Mouse (Mus musculus) lung, postnatal 25 days (tissue): ENCODE data around the gene Fam104a.
"Not testable (repeated sequence)": the region's sequence is repeated elsewhere in the genome, so short reads cannot be mapped to it uniquely, and the experiment has no call there.

Source experiments
- DNase-seq: peaks from one replicate; pipeline ENCODE4 v3.0.0; 2022; ENCODE audit warnings: low spot score

Gene Fam104a

DNA sequence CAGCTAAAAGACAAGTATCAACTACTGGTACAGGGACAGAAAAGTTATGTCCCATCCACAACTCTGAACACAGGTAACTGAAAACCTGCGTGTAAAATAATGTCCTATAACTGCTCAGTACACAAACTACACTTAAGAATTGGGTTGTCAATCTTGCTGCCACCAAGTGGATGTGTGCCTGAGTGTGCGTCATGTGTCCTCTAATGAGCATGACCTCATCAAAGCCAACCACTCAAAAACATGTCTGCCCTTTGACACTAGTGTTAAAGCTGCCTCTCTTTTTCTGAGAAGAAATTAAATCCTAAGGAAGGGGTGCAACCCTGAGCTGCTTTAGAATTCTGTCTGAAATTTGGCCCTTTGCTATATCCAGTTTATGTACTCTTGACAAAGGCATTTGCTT is 19.7 kb downstream of the Fam104a start:
- no peak for DNase-seq

DNA sequence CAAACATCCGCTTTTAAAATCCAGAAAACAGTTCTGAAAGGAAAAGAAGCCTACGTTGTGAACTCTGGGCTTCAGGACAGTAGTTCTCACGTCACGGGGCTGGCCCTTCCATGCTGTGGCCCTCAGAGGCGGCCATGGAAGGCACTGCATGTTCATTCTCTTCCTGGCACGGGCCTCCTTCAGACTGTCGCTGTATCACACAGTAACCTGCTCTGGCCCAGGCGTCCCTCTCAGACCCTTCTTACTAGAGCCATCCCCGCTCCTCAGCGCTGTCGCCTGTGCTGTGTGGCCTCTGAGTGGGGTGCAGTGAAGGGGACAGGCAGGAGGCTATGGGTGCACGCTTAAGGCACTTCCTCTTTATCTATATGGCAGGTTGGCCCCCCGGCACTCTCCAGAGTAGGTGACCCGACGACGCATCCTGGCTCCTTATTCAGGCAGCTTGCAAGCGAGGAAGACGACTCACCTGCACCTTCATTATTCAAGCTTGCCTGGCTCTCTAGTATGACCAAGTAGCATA is 22.1 kb downstream of the Fam104a start:
- no peak for DNase-seq

DNA sequence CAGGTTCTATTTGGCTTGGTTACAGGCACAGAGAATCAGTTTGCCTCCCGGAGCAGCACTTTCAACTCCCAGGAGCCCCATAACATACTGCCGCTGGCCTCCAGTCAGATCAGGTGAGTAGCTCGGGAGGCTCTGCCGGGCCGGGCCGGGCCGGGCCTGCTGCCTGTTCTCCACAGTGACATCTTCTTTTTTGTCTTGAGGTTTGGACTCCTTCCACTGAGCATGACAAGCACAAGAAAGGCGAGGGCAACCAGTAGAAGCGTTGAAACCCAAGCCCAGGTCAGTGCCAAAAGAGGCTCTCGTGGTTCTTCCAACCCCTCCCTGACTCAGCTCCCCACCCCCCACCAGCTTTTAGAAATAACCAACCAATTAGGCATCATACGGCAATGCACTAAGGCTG is 23.0 kb downstream of the Fam104a start:
- no peak for DNase-seq

DNA sequence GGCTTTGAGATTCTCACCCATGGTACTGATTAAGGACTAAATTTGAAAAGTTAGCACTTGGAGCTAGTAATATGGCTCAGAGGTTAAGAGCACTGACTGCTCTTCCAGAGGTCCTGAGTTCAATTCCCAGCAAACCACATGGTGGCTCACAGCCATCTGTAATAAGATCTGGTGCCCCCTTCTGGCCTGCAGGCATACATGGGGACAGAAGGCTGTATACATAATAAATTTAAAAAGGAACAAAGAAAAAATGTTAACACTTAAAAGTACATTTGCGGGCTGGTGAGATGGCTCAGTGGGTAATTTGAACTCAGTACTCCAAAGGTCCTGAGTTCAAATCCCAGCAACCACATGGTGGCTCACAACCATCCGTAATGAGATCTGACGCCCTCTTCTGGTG is 23.7 kb downstream of the Fam104a start:
- DNase-seq = not testable (repeated sequence)

DNA sequence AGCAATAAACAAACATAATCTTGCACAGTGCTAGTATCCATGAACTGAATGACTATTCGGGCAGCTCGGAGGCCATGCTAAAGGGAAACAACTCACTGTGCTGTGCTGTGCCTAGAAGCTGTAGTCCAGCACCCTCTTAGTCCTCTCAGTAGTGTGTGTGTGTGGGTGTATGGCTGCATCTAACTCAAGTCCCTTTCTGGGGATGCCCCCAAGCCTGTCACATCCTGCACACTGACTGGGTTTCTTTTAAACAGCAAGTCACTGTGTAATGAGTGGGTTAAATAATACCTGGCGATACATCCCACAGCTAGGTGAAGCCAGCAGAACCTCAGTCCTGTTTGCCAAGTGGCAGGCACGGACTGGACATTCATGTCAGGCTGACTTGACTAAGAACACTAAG is 25.2 kb downstream of the Fam104a start:
- no peak for DNase-seq

DNA sequence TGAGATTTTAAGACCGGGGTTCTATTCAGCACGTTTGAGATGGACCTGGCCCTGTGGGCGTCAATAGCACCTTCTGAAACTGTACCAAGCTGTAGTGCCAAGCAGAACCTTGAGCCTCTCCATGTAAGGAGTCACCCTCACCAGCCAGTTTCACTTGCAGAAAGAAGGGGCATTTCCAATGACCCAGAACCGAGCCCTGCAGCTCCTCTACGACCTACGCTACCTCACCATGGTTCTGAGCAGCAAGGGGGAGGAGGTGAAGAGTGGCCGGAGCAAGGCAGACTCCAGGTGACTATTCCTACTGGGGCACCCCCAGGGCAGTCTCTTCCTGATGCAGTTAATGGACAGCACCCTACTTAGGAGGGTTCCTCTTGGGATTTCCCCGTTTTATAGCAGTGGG is 25.6 kb downstream of the Fam104a start:
- no peak for DNase-seq

DNA sequence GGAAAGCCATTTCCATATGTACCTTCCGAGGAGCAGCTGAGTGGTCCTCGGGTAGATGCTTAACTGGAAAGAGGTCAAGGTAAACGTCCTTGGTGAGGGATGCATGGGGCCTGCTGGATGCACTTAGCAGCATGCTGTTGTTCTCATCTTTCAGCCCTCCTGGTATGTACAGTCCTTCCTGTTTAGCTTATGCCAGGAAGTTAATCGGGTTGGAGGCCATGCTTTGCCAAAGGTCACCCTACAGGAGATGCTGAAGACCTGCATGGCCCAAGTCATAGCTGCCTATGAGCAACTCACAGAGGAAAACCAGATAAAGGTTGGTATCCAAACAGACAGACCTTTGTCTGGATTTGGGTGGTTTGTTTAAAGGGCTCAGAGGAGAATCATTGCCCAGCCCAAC is 26.7 kb downstream of the Fam104a start:
- no peak for DNase-seq

DNA sequence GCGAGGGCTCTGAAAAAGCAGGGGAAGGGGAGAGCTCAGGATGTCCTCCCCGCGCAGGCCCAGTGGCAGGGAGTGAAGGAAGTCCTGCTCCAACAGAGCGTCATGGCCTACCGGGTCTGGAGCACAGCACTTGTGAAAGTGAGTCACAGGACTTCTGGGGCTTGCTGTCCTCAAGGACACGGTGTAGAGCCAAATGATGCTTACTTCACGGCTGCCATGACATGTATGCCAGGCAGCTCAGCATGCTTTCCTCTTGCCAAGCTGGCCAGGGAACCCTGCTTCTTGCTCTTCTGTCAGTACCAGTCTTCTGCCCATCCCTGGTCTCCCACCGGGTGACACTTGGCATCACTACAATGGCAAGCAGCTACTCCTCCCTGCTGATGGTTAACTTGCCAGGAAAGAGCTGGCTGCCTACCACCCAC is 27.4 kb downstream of the Fam104a start:
- no peak for DNase-seq

DNA sequence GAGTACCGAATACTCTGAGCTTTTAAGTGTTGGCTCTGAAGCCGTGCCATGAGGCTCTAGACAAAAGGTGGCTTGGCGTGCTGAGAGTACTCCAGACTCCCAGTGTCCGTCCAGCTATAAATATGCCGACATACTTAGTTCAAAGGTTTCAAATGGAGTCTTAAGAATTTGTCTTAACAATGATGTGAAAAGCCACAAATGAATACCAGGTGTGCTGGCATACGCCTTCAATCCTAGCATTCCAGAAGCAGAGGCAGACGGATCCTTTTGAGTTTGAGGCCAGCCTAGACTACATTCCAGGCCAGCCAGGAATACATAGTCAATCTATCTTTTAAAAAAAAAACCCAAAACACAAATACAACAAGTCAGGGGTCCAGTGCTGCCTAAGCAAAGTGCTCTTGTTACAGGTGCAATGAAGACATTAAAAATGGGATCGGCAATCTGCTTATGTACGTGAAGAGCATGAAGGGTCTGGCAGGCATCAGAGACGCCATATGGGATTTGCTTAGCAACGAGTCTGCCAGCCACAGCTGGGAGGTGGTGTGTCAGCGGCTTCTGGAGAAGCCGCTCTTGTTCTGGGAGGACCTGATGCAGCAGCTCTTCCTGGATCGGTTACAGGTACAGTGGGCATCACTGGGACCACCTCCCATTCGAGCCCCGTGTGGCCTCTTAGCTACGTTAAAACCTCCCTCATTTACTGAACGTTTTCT is 29.2 kb downstream of the Fam104a start:
- DNase-seq = peak; percentile 30

DNA sequence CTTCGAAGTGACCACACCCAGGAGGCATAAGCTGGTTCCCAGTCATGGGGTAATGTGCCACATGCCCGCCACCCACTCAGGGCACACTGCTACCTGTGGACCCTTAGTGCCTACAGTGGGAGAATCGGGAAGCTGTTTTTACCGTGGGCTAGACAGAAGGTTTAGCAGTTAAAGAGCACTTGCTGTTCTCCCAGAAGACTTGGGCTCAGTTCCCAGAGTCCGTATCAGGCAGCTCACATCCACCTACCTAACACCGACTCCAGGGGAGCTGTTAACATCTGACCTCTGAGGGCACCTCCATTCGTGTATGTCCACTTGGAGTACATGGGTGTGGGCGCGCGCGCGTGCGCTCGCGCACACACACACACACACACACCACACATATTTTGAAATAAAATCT is 29.9 kb downstream of the Fam104a start:
- DNase-seq = no peak

DNA sequence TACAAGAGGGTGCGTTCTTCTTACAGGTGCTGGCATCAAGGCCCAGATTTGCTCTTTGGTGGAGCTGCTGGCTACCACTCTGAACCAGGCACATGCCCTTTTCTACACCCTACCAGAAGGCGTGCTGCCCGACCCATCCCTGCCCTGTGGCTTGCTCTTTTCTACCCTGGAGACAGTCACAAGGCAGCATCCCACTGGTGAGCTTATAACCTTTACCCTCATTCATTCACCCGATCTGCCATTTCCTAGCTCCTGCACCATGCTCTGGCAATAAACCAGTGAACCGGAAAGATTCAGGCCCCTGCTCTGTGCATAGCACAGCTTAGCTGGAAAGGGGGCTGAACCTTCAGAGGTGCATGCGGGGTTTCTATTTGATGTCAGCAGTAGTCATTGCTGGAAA is 31.4 kb downstream of the Fam104a start:
- DNase-seq = no peak

DNA sequence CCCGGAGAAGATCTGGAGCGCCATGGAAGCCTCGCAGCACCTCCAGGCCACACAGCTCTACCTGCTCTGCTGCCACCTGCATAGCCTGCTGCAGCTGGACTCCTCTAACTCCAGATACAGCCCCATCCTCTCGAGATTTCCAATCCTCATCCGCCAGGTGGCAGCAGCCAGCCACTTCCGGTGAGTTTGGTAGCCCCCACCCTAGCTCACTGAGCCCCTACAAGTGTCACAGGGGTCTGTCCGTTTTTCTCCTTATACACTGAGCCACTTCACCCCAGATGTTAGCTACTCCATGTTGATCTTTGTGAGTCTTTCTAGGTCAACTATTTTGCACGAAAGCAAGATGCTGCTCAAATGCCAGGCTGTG is 32.1 kb downstream of the Fam104a start:
- DNase-seq = peak; percentile 43

DNA sequence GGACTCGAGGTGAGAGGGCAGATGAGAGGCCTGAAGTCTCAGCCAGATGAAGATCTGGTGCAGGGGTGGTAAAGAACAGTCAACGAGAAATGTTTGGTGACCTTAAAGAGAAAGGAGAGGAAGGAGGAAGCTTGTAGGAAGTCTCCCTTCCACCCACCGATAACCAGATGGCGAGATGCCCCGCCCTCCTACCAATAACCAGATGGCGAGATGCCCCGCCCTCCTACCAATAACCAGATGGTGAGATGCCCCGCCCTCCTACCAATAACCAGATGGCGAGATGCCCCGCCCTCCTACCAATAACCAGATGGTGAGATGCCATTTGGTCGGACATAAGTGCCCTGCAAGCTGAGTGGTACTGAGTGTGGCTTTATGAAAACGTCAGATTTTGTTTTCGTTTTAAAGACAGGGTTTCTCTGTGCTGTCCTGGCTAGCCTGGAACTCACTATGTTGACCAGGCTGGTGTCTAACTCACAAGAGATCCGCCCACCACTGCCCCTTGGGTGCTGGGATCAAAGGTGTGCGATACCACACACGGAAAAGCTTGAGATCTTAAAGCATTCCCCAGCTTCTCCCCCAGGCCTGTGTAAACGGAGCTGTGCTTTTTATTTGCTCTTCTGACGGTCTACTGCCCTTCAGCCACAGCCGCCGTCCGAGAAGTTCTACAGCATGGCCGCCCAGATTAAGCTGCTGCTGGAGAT is 32.6 kb downstream of the Fam104a start:
- no peak for DNase-seq

DNA sequence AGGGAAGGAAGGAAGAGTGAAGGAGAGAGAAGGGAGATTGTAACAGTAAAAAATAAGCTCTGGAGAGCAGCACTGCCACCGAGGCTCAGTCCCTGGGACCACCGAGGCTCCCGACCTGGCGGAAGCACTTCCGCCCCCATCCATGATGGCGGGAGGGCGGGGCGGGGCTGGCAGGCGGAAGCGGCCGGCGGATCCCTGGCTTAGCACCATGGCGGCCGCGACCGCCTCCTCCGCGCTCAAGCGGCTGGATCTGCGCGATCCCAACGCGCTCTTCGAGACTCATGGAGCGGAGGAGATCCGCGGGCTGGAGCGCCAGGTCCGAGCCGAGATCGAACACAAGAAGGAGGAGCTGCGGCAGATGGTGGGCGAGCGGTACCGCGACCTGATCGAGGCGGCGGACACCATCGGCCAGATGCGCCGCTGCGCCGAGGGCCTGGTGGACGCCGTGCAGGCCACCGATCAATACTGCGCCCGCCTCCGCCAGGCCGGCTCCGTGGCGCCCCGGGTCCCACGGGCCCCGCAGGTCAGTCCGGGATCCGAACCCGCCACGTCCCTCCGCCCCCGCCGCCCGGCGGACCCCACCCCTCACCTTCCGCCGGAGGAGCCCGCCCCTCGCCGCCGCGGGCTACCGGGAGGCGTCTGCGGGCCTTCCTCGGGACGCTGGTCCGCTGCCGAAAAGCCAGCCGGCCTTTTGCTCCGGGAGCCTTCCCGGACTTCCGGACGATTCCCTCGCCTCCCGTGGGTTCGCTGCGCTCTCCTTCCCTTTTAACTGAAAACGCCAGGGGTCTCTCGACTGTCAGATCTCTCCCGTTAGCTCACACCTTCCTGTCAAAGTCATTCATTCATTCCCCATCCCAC is 34.4 kb downstream of the Fam104a start, which contains the start of gene Slc39a11:
Gene Slc39a11, minus strand, starts transcription at position 727 of the 858 bp plus-strand sequence.
- DNase-seq = peak; percentile 46

DNA sequence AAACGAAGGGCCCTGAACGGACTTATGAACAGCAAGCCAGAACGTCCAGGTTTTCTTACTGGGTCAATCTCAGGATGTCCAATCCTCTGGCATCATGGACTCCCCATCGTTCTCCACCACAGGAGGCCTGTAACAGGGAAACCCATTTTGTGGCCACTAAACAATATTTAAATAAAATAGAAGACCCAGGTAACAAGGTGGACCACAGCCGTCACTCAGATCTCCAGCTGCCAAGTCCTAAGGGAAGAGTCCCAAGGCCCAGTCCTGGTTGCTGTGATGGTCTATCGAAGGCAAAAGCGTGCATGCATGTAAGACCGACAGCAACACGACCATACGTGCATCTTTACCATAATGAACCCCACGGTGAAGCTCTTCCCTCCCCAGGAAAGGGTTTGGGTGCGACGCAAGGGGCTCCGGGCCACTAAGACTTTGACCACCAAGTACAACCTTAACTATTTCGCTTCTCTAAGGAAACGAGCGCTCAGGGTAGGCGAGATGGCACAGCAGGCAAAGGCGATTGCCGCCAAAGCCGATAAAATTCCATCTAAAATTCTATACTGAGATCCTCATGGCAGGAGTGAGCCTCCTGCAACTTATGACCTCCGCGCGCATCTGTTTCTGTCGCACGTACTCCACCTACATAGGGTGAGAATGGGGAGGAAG is 35.1 kb downstream of the Fam104a start, which contains the start of gene Cog1:
Gene Cog1, plus strand, starts transcription at position 480 of the 663 bp plus-strand sequence.
- no peak for DNase-seq

DNA sequence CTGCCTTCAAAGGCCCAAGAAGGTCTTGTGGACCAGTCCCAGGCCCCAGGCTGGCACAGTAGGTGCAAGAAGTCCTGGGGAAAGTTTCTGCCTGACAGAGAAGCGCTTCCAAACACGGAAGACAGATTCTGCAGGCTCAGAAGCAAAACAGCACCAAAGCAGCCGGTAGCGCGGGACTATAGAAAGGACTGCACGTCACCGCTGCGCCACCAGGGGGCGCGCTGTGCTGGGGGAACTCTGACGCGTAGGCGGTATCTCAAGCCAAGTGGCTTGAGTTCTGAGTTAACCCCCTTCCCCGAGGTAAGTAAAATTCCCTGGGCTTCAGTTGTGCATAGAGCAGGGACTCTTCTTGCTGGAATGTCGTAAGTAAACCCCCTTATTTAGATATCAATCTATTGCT is 35.8 kb downstream of the Fam104a start:
- peak; percentile 79 for DNase-seq

DNA sequence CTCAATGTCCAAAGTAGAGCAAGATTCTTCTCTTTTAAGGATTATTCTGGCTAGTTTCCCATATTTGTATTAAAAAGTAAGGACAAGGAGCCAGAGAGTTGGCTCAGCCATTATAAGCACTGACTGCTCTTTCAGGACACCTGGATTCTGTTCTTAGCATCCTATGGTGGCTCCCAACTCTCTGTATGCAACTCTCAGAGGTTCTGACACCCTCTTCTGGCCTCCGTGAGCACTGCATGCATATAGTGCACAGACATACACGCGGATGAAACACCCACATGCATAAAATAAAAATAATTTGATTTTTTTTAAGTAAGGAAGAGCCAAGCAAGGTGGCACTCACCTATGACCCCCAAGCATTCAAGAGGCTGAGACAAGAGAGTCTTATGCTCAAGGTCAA is 38.8 kb downstream of the Fam104a start:
- no peak for DNase-seq

DNA sequence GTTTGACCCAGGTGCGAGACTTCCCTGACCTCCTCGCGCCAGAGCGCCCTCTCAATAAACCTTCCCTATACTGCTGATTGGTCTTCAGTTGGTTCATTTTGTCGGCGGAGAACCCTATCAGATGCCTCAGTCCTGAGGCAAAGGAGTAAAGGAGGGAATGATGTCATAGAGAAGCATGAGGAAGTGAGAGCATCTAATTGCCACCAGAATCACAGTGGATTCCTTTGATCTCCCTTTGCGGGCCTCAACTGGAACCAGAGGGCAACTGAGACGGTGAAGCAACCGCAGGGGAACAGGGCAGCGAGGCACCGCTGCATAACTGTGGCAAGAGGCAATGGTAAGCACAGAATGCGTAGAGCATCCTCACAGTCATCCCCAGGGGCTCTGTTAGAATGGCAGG is 45.3 kb downstream of the Fam104a start:
- no peak for DNase-seq

DNA sequence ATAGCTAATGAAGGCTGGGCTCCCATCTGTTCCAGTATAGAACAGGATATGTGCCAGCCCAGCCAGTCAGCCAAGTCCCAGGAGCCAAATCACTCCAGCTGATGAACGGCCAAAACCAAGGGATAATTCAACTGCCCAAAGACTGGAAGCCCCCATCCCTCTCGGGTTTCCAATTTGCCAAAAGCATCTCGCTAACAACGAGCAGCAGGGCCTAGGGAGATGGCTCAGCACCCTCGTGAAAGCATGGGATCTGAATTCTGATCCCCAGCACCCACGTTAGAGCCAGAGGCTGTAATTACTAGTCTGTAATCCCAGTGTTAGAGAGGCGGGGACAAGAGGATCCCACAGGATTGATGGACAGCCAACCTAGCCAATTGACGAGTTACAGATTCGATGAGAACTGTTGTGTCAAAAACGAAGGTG is 49.2 kb downstream of the Fam104a start:
- no peak for DNase-seq

DNA sequence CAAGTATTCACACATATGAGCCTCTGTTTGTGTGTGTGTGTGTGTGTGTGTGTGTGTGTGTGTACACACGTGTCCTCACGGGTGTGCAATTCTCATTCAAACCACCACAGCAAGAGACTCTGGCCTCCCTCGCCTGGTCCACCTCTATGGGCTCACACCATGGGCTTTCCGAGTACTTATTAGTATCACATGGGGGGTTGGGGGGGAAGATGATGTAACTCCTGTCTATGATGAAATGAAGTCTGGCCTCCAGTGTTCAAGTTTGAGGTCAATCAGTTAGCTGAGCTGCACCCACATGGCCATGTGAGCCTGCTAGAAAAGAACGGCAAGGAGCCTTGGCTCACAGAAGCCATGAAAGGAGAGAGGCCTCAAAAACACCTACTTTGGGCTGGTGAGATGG is 50.6 kb downstream of the Fam104a start:
- no peak for DNase-seq

DNA sequence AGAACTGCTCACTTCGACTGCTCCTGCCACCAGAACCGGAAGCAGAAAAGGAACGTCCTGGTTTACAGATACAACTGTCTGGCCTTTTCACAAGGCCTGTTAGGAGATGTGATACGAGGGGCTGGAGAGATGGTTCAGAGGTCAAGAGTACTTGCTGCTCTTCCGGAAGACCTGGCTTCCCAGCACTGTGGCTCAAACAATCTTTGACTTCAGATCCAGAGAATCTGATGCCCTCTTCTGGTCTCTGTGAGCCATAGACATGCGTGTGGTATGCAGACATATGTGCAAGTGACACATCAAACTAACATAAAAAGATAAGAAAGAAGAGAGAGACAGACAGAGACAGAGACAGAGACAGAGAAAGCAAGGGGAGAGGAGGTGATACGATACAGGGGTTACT is 51.7 kb downstream of the Fam104a start:
- DNase-seq = no peak

DNA sequence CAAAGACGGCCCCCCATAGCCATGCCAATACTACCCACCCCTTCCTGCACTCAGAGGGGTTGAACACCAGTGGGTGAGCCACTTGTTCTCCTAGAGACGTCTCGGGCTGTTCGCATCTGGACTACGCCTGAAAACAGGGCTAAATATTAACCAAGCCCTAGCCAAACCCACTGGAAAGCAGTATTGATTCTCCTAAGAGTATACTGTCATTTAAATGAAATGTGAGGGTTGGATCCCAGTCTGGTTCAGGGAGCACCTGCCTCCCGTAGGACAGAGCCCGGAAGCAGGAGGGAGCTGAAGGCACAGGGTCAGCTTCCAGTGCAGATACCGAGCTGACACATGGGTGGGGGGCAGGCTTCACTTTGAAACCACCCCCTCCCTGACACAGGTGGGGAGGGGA is 52.1 kb downstream of the Fam104a start:
- DNase-seq = no peak
